Mouse (Mus musculus) retina, adult 2 months (tissue): Measurements from ENCODE around the gene Dmtf1.

Experiments
- DNase-seq: peaks from one replicate; pipeline ENCODE4 v3.0.0-alpha.2; 2012; ENCODE audit warnings: low read depth, low spot score

Dmtf1 gene

DNA sequence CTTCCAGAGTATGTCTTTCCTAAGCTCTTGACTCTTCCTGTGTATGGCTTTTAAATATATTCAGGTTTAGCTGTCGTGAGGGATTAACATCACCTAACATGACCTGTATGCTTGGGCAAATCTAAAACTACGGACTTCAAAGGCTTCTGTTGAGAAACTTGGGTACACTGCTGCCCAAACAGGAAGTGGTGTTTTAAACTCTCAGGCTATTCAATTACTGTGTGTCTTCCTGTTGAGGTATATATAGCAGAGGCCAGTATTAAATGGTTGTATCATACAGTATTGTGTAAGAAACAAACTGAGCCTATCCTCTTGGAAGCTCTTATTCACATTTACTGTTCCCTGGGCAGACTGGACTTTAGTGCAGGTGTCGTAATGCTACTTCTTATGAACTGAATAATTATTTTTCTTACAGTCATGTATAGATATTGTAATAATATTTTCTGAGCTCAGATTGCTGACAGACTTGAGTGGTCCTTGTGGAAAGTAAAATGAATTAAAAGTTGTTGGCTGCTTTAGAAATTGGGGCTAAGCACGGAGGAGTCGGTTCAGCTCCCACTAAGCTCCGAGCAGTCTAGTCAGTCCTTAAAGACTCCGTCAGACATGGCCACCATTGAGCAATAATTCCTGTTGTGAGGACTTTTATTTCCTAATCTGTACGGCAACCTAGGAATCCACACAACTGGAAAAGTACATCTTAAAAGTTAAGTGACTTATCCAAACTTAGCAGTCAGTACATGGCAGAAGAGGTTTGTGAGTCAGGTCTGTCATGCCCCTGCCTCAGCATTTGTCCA is 54.1 kb downstream of the Dmtf1 start:
- no peak for DNase-seq

DNA sequence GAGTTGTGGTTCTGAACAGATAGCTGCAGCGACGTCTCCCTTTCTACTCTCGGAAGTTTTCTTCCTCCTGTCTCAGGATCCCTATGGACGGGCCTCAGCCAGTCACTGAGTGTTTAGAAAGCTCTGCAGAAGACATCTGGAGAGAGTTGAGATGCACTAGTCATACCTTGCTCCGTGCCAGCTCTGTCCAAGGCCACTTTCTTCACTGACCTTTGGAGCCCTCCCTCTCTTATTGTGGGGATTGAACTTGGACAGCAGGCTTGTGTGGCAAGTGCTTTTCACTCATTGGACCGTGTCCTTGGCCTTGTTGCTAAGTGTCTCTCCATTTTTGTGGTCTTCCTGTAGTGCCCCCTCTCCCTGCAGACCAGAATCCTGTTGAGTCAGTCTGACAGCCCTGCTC is 54.8 kb downstream of the Dmtf1 start:
- no peak for DNase-seq

DNA sequence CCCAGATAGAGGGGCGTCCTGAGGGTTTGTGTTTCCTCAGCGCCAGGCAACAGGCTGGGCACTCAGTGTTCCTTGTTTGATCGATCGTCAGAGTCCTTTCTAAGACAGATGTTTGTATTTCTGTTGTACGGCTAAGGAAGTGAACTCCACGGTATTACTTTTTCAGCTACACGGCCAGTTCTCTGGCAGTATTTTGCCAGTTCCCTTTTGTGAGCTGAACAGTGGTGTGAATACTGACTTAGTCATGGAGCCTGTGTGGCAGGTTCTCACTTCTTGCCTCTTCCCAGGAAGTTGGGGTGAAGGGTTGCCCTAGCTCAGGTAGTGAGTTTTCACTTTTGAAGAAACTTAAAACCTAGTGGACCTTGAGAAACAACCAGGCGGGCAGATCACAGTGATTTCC is 57.6 kb downstream of the Dmtf1 start:
- DNase-seq, result no peak

DNA sequence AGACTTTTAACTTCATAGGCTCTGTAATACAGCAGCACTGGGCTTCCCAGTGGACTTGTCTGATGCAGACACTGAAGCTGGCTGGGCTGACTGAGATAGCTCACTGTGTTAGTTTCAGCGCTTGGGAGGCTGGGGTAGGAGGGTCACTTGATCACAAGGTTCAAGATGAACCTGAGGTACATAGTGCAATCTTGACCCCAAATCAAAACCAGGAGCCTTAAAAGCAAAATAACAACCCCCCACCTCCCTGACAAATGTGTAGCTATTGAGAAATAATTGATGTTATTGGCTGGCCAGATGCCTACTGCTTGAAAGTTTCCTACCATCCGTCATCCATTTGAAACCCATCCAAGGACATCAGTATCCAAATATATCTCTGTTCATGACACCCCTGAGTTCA is 58.9 kb downstream of the Dmtf1 start:
- DNase-seq, result no peak

DNA sequence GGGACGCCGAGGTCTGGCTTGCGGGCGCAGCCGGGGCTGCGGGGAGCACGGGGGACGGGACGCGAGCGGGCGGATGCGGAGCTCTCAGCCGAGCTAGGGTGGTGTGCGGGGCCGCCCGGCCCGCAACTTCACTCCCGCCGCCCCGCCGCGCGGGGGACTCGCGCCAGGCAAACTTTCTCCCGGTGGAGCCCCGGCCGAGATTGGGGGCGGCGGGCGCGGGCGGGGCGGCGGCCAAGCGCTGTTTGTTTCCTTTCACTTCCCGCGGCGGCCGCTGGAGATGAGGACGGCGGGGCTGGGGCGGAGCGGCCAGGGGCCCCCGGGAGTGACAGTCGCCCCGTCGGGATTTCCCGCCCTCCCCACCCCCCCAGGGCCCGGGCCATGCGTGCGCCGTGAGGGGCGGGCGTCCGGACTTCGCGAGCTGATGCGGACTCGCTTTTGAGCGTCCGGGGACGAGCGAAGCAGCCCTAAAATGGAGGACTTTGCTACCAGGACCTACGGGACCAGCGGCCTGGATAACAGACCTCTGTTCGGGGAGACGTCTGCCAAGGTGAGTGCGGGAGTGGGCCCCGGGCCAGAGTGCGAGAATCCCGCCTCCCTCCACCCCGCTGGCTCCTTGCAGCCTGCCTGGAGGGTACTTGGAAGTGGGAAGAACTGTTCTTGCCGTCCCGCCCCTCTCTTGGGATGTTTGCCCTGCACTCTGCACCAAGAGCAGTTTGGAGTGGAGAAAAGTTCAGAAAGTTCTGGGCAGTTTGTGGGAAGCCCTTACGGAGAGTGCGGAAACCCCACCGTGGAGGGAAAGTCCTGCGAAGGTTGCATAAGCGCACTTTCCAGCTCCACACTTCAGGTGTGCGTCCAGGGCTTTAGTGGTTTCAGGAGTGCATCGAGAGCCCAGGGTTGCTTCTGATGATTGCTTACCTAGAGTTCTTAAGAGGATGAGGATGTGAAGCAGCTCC is 60.5 kb downstream of the Dmtf1 start:
- no peak for DNase-seq

DNA sequence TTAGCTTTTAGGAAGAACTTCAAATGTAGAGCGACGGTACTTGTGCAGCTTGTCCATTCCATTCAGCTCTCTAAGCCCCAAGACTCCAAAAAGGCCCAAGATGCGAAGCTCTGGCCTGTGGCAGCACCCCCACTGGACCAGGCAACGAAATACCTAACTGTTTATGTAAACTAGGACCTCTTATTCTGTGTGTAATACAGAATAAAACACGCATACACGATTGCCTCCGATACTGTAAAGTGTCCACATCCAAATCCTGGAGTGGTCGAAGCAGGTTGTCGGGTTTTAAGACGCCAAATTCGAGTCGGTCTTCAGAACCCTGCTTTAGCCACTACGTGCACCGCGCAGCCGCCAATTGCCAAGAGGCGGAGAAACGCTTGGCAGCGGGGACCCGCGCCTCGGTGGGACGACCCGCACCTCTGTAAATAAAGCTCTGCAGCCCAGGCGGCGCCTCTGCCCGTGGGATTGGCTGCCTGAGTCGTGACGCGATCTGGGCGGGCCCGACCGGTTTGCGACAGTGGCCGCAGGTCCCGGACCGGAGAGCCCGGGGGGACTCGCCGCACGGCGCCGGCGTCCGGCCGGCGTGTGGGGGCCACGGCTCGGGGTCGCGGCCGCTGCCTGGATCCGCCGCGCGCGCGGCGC is 61.2 kb downstream of the Dmtf1 start, which contains the start of gene Tmem243:
Gene Tmem243, plus strand, starts transcription at position 462 of the 642 bp plus-strand sequence.
- peak; percentile 67 for DNase-seq

DNA sequence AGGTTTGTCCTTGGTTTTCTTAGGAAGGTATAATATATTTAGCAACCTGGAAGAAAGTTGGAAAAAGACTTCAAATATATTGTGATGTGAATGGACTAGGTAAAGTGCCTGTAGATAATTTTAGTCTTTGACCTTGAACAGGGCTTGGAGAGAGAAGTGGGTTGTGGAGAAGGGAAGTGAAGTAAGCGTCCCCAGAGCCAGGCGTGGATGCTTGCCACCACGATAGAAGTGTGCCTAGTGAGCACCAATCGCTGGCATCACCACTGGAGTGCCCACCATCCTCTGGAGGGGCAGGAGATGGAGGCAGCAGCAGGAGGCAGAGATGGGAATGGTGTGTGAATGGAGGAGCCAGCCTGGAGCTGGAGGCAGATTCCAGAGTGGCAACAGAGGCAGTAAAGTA is 68.1 kb downstream of the Dmtf1 start:
- no peak for DNase-seq

DNA sequence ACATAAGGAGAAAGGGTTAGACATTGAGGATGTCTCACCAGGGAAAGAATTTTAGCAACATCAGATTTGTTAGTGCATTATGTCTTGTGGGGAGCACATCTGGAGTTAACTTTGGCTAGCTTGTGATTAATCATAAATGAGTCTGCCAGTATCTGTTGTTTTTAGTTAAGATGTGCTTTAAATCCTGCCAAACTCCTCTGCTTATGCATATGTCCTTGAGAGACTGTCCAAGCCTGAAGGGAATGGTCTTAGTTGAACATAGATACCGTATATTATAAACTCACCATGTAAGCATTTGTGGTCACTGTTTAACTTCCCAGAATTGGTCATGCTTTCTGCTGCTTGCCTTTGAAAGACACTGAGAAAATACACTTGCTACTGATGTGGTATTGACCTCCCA is 68.9 kb downstream of the Dmtf1 start:
- no peak for DNase-seq

DNA sequence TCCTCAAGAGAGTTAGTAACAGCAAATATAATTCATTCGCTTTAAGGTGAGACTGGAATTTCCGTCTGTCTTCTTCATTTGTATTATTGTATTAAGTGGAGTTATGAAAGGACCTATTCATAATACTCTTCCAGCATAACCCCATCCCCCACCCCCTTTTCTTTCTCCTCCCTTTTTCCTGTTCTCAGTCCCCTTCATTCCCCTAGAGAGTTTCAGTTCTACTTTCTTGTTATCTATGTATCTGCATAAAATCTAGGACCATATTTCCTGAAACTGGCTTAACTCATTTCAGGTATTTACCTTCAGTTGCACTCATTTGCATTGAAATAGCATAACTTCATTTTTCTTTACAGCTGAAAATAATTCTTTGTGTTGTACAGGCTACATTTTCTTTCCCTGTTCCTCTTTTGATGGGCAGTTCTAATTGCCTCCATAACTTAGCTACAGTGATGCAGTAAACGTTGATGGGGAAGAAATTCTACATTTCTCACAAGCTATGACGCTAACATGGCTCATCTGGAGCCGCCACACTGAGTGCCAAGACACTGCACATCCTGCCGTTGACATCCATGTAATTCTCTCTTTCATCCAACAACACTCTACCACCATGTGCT is 71.0 kb downstream of the Dmtf1 start:
- DNase-seq, result no peak

DNA sequence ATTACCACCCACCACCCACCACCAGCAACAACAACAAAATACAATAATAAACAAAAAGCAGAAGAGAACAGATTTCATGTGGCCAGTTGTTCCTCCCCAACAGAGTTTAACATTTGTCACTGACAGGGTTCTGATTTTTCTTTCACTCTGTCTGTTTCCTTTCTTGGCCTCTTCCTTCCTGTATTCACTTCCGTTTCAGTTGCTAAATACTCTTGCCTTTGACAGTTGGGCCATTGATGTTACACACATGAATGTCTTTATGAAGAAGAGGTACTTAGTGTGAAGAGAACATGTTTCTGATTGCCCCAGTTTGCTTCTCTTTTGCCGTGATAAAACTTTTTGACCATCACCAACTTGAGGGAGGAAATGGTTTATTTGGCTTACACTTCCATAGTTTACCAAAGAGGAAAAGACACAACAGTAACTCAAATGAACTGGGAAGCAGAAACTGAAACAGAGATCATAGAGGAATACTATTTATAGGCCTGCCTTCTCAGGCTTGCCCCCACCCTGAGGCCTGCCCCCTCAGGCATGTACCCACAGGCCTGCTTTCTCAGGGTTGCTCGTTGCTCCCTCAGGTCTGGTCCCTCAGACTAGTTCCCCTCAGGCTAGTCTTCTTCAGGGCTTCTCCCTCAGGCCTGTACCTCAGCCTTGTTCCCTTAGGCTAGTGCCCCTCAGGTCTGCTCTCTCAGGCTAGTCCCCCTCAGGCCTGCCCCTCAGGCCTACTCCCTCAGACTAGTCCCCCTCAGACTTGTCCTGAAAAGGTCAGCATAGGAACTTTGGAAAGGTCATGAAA is 74.5 kb downstream of the Dmtf1 start:
- DNase-seq, result no peak

DNA sequence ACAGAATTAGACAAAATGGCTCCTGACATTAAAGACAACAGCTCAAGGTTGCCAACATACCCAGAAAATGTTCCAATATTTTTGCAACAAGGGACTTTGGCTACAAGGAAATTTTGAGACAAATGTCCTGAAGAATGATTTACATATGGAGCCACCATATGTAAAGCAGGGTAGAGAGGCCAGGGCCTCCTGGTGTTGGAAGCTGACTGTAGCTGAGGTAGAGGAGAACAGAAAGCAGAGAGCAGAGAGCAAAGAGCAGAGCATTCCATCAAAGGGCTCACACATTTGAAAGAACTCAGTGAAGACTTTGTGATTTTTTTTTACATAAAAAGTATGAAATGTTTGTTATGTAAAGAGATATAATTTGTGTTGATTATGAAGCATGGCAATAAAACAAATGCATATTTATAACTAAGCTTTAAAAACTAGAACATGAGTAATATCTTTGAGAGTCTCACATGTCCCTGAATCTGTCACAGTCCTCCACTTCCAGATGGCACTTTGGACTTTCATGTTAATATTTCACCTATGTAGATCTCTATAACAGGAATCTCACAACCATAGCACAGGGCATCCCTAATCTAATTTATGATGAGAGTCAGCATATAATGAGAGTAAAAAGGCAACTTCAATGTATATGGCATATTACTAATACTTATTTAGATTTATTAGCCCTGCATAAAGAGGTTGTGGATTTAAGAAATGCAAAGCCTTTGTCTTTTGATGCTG is 81.6 kb downstream of the Dmtf1 start:
- DNase-seq, result no peak

DNA sequence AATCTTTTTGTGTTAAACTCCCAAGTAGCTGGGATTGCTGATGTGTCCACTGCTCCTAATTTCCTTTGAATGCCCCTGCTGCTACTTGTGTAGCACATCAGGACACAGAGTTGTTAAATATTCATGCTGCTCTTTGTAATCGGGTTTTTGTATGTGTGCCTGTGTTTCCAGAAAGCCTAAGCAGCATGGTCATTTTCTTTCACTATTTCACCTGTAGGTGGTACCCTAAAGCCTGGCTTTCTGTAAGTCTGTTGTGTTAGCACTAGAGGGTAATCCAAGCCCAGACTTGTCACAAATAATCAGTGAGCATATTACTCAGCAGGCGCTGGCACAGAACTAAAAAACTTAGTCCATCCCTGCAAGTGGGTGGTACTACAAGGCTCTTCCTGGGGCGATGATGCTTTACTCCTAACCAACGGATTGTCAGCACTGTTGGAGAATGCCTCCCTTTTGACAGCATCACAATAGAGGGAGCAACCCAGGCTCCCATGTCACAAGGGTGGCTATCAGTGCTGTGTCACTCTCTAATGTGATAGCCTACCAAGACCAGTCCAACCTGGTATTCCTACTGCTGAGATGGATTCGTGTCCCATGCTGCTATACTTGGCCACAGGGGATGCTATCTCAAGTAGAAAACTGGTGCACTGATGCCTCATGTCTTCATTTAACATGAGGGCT is 88.3 kb downstream of the Dmtf1 start:
- DNase-seq, result no peak

DNA sequence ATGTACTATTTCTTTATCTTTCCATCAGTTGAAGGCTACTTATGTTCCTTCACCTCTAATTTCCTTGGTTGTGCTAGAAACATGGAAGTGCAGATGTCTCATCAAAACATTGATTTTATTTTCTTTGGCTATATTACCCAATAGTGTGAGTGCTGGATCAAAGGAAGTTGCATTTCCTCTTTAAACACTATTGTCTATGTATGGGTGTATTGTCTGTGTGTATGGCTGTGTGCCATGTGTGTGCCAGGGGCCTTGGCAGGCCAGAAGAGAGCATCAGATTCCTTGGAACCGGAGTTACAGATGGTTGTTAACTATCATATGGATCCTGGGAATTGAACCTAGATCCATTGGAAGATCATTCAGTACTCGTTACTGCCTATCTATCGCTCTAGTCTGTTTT is 90.2 kb downstream of the Dmtf1 start:
- no peak for DNase-seq

DNA sequence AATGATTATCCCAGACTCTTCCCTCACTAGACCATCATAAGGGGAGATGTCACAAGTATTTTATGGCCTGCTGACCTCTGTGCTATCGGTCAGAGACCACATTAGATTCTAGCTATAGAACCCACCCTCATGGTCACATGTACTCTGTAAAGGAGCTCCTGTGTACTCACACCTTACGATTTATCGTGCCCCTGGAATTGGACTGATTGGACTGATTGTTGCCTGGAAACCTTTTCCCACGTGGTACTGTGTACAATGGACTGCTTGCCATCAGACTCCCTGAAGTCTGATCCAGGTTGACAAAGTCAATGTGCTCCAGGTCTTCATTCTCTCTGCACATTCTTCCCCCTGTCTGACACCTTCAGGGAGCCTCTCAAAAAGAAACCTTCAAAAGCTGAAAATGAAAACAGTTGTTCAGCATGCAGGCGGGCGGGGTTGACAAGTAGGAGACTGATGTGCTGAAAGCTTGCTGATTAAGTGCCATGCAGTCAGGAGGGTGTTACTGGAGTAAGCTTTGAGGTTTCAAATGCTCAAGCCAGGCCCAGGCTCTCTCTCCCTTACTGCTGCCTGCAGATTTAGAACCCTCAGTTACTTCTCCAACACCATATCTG is 91.9 kb downstream of the Dmtf1 start:
- DNase-seq, result no peak

DNA sequence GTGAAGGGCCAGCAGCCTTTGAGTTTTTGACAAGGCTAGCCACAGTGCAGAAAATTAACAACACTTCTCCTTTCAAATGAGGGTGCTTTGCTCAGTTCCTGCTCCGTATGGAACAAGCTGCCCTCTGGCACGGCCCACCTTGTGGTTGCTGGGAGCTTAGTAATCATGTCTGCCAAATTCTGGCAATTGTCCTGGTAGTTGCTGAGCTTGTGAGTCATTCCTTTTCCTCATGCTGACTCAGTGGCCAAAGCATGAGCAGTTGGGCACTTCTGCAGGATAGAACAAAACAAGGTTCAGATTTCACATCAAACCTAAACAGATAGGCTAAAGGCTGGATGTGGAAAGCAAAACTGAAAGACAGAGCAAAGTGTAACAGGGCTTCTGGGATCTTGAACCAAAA is 92.7 kb downstream of the Dmtf1 start:
- no peak for DNase-seq
